Mouse (Mus musculus) right cerebral cortex, postnatal 4 days (tissue): Measurements from ENCODE around the gene Chpt1.
"Not testable (repeated sequence)": the region's sequence is repeated elsewhere in the genome, so short reads cannot be mapped to it uniquely, and the experiment has no call there.

Source experiments
- DNase-seq: peaks from one replicate; pipeline ENCODE4 v3.0.0-alpha.2; 2022

Gene Chpt1

GRCm38 (mm10) chr10:88503421-88504314 lies at the start of gene Chpt1:
Gene Chpt1, minus strand, starts transcription at chr10:88504073.
- DNase-seq: peak; percentile 86

- DNase-seq: no peak
These were observed 48.9 kb upstream of the Chpt1 start for GRCm38 (mm10) chr10:88552738-88553137.

DNA sequence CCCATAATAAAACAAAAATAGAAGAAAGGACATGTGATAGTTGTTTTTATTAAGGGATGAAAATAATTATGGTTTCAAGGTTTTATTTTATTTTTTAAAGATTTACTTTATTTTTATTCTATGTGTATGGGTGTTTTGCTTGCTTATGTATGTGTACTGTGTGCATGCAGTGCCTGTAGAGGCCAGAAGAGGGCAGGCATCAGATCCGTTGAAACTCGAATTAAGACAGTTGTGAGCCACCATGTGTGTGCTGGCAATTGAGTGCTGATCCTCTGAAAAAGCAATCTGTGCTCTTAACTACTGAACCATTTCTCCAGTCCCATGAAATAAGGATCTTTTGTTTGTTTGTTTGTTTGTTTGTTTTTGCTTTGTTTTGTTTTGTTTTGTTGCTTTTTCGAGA lies 46.4 kb upstream of the Chpt1 start:
- no peak for DNase-seq

DNA sequence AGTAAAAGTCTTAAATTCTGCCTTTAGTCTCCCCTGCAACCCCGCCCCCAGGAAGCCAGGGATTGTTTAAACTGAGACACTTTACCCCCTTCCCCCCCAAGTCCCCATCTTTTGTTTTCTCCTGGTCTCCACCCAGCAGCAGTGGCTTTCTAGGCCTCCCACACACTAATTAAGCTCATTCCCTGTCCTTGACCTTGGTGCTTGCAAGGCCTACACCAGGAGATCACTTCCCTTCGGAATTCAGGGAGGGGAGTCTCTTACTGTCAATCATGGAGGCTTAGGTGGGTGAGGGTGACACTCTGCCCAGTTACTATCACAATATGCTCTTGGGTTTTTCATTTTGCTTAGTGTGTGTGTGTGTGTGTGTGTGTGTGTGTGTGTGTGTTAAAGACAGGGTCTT lies 43.8 kb upstream of the Chpt1 start:
- no peak for DNase-seq

- DNase-seq: no peak
These were observed 26.8 kb upstream of the Chpt1 start for GRCm38 (mm10) chr10:88530631-88531030.

DNA sequence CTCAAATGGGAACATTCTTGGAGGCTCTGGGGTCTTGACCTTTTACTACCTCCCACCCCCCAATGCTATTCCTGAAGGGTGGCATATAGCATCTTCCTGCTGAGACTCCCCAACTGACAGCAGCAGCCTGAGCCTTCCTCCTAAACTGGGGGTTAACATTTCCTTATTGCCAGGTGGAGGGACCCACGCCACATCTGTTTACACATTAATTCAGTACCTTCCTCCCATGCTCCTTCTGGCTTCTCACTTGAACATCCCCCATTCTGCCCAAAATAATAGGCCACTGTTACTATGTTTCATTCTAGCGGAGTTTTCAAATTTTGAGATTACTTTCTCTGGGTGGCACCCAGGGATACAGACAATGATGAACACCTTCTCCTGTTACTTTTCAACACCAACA lies 20.1 kb upstream of the Chpt1 start:
- no peak for DNase-seq

DNA sequence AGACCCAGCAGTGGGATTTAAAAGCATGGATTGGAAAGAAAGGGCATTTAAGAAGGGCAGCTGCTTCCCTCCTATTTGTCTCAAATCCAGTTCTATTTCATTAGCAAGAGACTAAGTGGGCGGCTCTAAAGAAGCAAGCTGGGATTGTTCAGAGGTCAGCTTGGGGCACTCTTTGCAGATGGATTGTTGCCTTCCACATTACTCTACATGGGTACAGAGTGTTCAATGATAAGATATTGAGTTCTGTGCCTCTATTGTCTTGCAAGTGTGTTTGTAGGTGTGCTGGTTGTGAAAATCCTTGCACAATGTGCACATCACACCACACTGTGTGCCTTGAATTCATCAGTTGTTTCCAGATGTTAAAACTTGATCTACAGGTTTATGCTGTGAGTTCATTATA lies 19.3 kb upstream of the Chpt1 start:
- DNase-seq: no peak

GRCm38 (mm10) chr10:88522795-88523194 lies 18.9 kb upstream of the Chpt1 start:
- no peak for DNase-seq

GRCm38 (mm10) chr10:88515049-88515448 lies 11.2 kb upstream of the Chpt1 start:
- not testable (repeated sequence) for DNase-seq

DNA sequence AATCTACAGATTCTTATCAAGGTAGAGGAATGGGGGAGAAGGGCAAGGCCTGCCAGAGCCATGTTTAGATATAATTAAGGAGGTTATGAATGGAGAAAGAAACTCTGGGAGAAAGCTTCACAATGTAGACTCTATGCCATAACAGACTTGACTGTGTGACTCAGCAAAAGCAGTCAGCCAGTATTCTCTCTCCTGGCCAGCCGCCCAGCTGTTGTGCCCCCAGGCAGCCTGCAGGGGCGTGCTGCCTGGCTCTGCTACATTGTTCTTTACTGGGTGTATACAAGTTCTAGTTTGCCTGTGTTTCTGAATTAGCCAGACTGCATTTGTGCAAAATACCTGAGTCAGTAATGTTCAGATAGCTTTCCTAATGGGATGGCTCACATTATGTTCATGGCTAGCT lies 10.6 kb upstream of the Chpt1 start:
- DNase-seq: peak; percentile 53

GRCm38 (mm10) chr10:88513574-88514135 lies 9.8 kb upstream of the Chpt1 start:
- DNase-seq: no peak

DNA sequence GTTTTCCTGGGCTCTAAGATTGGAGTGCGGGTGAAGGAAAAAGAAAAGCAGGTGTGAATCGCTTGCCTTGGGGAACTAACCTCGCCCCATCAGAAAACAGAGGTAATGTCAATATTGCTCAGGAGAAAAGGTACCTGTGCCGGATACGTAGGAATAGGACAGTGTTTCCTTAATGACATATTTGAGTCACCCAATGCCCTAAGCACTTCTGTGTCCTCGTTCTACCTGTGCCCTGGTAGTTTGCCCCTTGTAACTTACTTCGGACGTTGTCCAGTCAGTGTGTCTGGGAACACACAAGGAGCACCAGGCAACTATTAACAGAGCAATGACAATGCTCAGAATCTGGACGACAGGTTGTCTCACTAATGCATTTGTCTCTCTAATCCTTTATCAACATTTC lies 7.5 kb upstream of the Chpt1 start:
- no peak for DNase-seq

- no peak for DNase-seq
These were observed 6.8 kb upstream of the Chpt1 start for GRCm38 (mm10) chr10:88510503-88511271.

GRCm38 (mm10) chr10:88507691-88508143 lies 3.8 kb upstream of the Chpt1 start:
- no peak for DNase-seq

DNA sequence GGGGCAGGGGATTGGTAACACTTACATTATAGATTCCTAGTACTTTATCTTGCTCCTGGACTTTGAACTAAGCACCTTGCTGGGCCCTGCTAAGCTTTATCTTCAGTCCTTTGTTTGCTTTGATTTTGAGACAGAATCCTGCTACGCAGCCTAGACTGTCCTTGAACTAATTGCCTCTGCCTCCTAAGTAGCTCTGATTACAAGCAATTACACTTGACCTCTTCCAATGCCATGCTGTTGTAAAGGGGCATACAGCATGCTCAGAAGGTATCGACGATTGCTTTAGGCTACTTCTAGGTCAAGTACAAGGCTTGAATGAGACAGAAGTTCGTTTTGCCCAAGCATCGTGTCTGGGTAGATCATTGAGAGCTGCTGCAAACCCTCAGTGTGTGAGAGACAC lies 1.4 kb upstream of the Chpt1 start:
- DNase-seq: no peak

DNA sequence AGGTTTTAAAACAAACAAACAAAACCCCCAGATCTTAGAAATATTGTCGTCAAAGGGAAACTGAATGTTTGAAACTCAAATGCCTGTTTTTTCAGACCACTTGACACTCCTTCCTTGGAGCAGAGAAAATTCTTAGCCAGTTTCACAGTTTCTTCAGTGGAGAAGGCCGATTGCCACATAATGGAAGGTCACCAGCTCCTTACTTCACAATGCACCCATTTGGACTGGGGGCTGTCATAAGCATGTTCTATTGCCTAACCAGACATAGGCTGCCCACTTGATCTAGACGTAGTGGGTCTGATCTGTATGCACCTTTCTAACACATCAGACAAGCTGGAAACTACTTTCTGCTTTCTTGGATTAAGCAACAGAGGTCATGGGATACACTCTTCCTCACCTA lies 608 bp upstream of the Chpt1 start:
- no peak for DNase-seq

- DNase-seq: no peak
These were observed 954 bp downstream of the Chpt1 start for GRCm38 (mm10) chr10:88502919-88503318.

DNA sequence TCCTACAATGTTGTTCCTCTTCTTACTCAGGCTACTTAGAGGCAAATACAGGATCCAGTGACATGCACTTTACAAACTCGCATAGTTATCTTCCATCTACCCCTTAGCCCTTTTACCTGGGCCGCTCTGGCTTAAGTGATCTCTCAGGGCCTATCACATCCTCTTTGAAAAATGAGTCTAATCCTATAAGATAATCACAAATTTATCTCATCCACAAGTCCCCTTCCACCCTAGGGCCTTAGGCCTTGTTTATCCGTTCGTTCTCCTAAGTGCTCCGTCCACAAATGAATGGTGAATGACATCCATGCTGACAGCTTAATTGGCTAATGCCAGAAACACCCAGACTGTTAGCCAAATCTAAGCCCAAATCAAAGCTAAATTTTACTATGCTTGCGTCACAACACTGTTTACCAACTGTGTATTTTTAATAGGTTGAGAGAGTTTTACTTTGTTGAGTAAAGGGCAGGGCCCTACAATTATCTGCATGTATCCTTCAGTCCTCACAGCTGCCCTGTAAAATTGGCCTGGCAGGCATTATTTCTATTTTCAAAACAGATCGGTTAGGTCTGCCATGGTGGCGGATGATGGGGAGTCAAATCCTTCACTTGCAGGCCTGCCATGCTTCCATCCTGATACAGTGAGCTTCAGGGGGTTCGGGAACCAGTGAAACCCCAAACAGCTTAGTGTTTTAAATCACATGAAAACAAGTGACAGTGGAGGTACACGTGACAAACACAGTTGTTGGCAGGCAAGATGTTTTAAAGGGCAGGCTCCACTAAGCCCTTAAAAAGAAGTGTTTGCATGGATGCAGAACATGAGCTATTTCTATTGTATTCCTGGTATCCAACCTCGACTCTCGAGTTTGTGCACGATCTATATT lies 1.7 kb downstream of the Chpt1 start:
- no peak for DNase-seq

DNA sequence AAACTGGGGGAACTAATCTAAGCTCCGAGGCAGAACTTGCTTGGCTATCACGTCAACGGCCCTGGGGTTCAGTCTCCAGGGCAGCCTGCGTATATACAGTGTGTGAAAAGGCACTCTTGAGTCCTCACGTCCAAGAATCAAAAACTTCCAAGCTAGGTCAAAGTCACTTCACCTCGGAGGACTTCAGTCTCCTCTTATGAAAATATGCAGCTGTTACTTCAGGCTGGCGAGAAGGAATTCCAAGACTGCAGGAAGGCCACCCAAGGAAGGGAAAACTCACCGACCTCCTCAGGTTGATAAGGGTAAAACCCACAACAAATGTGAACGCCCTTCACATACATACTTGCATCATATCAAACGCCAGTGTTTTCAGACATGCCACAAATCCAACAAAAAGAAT lies 2.5 kb downstream of the Chpt1 start:
- DNase-seq: no peak

DNA sequence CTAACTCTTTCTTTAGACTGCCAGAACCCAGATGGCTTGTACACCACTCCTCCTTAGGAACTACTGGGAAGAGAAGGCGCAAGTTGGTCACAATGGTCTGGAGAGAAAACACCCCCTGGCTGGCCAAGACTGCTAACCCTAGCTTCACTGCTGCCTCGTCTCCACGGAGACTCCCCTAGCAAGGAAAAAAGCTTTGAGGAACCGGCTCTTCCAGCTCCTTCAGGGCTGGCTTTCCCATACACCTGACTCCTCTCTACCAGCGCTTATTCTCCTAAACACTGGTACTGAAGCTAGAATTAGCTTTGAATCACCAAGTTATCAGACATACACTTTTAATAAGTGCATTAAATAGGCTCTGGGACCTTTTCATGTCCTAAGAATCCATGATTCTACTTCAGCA lies 3.9 kb downstream of the Chpt1 start:
- DNase-seq: no peak

DNA sequence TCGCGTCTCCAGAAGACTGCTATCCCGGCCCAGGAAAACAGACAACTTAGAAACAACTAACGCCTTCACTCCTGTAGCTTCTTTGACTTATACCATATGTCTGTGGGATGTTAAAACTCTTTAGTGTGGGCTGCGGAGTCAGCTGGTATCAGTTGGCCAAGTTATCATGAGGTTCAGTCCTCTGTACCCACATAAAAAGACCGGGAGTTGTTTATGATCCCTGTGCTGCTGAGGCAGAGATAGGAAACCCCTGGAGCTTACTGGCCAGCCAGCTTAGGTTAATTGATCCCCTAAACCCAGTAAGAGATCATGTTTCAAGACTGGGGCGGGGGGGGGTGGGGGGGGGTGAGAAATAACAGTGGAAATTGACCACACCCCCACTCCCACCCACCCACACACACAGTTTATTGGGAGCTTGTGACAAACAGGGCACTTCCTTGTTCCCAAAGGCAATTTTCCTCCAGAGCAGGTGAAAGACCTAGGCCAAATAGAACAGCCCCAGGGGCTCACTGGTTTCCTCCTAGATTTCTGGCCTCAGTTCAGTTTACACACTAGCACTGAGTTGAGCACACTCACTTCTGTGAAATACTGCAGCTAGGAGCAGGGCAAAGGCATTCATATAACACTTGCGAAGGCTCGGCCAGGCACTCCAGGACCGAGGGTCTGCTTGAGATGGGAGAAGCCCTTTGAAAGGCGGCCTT lies 6.9 kb downstream of the Chpt1 start:
- DNase-seq: no peak

GRCm38 (mm10) chr10:88494959-88495587 lies 8.8 kb downstream of the Chpt1 start:
- DNase-seq: no peak
